Mouse (Mus musculus) bone marrow, adult 2 months (tissue): ENCODE results near the gene H2al1c.
"Not testable (repeated sequence)": the region's sequence is repeated elsewhere in the genome, so short reads cannot be mapped to it uniquely, and the experiment has no call there.

Experiments used
- CTCF ChIP-seq: fragments of 200-500 bp; IDR thresholded peaks from 2 replicates; pipeline ENCODE4 v1.5.1; 2011; ENCODE audit warnings: low read length, control low read depth; ENCODE audit not compliant: control insufficient read depth, insufficient read depth
- POLR2A ChIP-seq: fragments of 200-500 bp; IDR thresholded peaks from 2 replicates; pipeline ENCODE4 v1.6.1; 2011; ENCODE audit warnings: low read depth, mild to moderate bottlenecking, control low read depth, low read length, borderline replicate concordance; ENCODE audit not compliant: control insufficient read depth

DNA sequence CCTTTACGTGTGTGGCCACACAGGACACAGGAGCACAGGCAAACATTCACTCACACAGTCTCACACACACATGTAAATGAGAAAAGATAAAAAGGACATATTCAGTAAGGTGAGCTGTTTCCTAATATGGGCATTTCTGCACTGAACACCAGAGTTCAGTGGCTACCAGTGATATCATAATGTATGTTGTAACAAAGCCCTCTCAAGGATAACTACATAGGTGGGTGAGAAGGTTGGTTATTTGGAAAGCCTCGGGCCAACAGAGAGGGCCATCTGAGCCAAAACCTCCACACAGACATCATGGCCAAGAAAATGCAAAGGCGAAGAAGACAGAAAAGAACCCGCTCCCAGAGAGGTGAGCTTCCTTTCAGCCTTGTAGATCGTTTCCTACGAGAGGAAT is at the start of gene H2al1c:
- TF ChIP-seq POLR2A, CTCF: not testable (repeated sequence)
